Mouse (Mus musculus) stomach, postnatal 0 days (tissue): ENCODE data around the gene Clba1.

ENCODE experiments used
- CTCF ChIP-seq: IDR thresholded peaks from 2 replicates; pipeline ENCODE4 v1.5.1; 2016; ENCODE audit warnings: antibody characterized with exemption, low read depth, mild to moderate bottlenecking, moderate library complexity
- EP300 ChIP-seq: optimal IDR thresholded peaks from 2 replicates; pipeline ENCODE3; 2016; ENCODE audit warnings: antibody characterized with exemption

GRCm38 (mm10) chr12:112760154-112760926, 48.4 kb upstream of the Clba1 start, which contains the start of gene Pld4:
- no peak for TF ChIP-seq EP300
- TF ChIP-seq CTCF, result no peak
